Mouse (Mus musculus): ENCODE results near the gene Trmt10b. TPM values are rescaled to one million over a fixed set of nuclear protein-coding genes. Genes with fewer than 3 reads are reported as not detected.

Trmt10b gene
- total RNA-seq, 2 experiments from 2014 or later, result 5.8 to 15.9 TPM

GRCm38 (mm10) chr4:45341669-45342249, 44.8 kb downstream of the Trmt10b start, which contains the start of gene Dcaf10:
TSS of gene Dcaf10 (plus strand) at chr4:45342101.
- ATAC-seq (ENCODE audit: poor library complexity, severe bottlenecking), result peak; percentile 95

- peak; percentile 43 for ATAC-seq (ENCODE audit: poor library complexity, severe bottlenecking)
Measured at GRCm38 (mm10) chr4:45342286-45343155, 45.6 kb downstream of the Trmt10b start, which contains the start of gene Exosc3. TSS of gene Exosc3 (minus strand) at chr4:45342732.

GRCm38 (mm10) chr4:45356653-45357052, 59.7 kb downstream of the Trmt10b start:
- no peak for ATAC-seq (ENCODE audit: poor library complexity, severe bottlenecking)

Other genes starting within 250 kb of the Trmt10b start
- 3.4 and 4.4 TPM in 2 replicates for gene Fbxo10, start 212.5 kb upstream of the Trmt10b start, total RNA-seq (2015)
- gene Fbxo10, start 212.5 kb upstream of the Trmt10b start, total RNA-seq (2017), result 4.5 and 5.4 TPM in 2 replicates
- 97.0 and 98.6 TPM in 2 replicates for gene Tomm5, start 189.0 kb upstream of the Trmt10b start, total RNA-seq (2015)
- 94.3 and 112 TPM in 2 replicates for gene Tomm5, start 189.0 kb upstream of the Trmt10b start, total RNA-seq (2017)
- not detected in 2 replicates for gene Frmpd1, start 112.3 kb upstream of the Trmt10b start, total RNA-seq (2015)
- not detected in 2 replicates for gene Frmpd1, start 112.3 kb upstream of the Trmt10b start, total RNA-seq (2017)
- gene Dcaf10, start 45.0 kb downstream of the Trmt10b start, total RNA-seq (2015), result 16.8 and 19.6 TPM in 2 replicates
- 10.0 and 11.7 TPM in 2 replicates for gene Dcaf10, start 45.0 kb downstream of the Trmt10b start, total RNA-seq (2017)
- 50.9 and 54.3 TPM in 2 replicates for gene Exosc3, start 45.6 kb downstream of the Trmt10b start, total RNA-seq (2015)
- 100 and 103 TPM in 2 replicates for gene Exosc3, start 45.6 kb downstream of the Trmt10b start, total RNA-seq (2017)
- 29.2 and 29.3 TPM in 2 replicates for gene Slc25a51, start 111.6 kb downstream of the Trmt10b start, total RNA-seq (2015)
- 21.5 and 26.1 TPM in 2 replicates for gene Slc25a51, start 111.6 kb downstream of the Trmt10b start, total RNA-seq (2017)
- 3.7 and 3.9 TPM in 2 replicates for gene Shb, start 235.3 kb downstream of the Trmt10b start, total RNA-seq (2015)
- 1.8 and 3.3 TPM in 2 replicates for gene Shb, start 235.3 kb downstream of the Trmt10b start, total RNA-seq (2017)

Data from megakaryocyte, adult 5-6 weeks (primary cell).